Mouse (Mus musculus) liver, postnatal 0 days (tissue): ENCODE data around the gene Bmp5.

Experiments
- CTCF ChIP-seq: sonication (generic); IDR thresholded peaks from 2 replicates; pipeline ENCODE4 v1.5.1; 2016; ENCODE audit warnings: antibody characterized with exemption, low read depth
- EP300 ChIP-seq: IDR thresholded peaks from 2 replicates; pipeline ENCODE4 v1.6.1; 2016; ENCODE audit warnings: antibody characterized with exemption, low read depth, mild to moderate bottlenecking

DNA sequence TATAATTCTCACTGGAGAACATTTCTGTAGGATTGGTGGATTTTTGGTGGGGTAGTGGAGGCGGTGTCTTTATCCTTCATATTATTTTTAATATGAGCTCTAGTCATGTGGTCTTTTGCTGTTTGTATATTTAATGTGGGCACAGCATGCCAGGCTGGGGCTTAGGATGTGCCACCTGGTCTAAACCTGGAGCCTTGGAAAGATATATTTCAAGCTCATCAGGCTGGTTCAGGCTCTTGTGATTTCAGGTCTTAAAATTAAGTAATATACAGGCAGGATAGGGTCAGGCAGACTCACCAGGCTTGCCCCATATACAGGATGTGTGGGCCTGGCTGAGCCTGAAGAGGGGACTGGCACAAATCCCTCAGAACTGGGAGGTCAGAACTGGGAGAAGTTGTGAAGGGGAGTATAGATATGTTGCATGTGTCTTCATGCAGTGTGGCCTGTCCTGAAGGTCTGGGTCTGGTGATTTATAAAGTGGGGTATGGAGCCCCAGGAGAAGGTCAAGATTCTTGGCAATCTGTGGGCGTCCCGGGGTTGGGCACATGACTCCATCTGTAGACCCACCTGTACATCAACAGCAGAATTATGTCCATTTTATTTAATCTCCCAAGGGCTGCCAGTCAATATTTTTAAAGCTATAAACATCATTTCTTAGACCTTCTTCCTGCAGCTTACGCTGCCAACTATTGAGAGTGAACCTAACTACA, 108.5 kb downstream of the Bmp5 start:
- TF ChIP-seq EP300 (no peak), CTCF (no peak)
